Mouse (Mus musculus): ENCODE data around the gene Lrp2. TPM values are rescaled to one million over a fixed set of nuclear protein-coding genes. Genes with fewer than 3 reads are reported as not detected.

The Lrp2 gene
- total and polyA plus RNA-seq, 3 experiments = under 0.01 to 0.07 (median 0.01) TPM

DNA sequence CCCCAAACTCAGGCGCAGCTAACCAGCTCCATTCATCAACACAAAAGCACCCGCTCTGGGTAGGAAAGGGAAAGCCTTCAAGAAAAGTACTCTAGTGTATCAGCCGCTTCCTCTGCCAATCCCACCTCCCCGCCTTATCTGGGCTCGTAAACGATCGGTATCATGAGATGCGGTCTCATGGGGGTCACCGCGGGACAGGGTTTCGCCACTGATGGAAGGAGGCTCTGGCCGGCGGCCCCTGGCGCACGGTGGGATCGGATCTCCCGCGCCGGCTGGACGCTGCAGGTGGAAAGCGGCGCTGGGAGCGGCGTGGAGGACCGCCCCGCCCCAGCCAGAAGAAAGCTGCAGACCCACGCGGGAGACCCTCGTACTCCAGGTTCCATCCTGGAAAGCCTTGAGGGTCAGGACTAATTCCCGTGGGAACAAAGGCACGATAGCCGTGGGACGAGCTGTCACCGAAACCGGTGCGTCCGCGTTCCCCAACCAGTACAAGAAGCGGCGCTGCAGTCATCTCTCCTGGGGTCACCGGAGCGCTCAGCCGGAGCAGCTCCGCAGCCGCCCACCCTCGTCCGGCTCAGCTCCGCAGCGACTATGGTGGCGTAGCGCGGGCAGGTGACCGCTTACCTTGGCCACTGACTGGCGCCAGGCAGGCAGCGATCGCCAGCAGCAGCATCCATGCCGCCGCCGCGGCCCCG lies 527 bp downstream of the Lrp2 start:
- dilution Hi-C loops (cut with MboI; ENCODE audit: extremely low pct_ligation_motif_present, extremely low pct_unique_long_range_greater_than_20kb, low sequenced_read_pairs) = no loop called here
- Histone ChIP-seq H3K9ac (ENCODE audit: insufficient read depth, low read depth) (no peak overlapping the region), H3K27ac (ENCODE audit: insufficient read depth, low read depth) (no peak overlapping the region), H3K36me3 (replicated peaks in 1 of 2; ENCODE audit: control insufficient read depth in 1 of 2, insufficient read depth in 1 of 2, low read length in 1 of 2) (no peaks in the 10 kb centered on the region), H3K4me1 (ENCODE audit: control insufficient read depth in 1 of 2, insufficient read depth in 2 of 2) (no peaks in the 10 kb centered on the region), H3K4me3 (replicated peaks in 1 of 3; ENCODE audit: low read depth in 2 of 3, low read length in 2 of 3, poor library complexity in 1 of 3) (no peak overlapping the region), H3K9me3 (replicated peaks; ENCODE audit: low read length) (peaks cover 4% of the 10 kb centered on the region), H3K79me2 (replicated peaks; ENCODE audit: control insufficient read depth, extremely low read depth, insufficient read depth, poor library complexity, severe bottlenecking) (no peaks in the 10 kb centered on the region), H3K4me2 (ENCODE audit: insufficient read depth, low read depth, poor library complexity, severe bottlenecking) (no peak overlapping the region), H3K27me3 (replicated peaks) (no peaks in the 10 kb centered on the region)
- in situ Hi-C loops (cut with MboI; ENCODE audit: low pct_ligation_motif_present, low pct_unique_long_range_greater_than_20kb, low sequenced_read_pairs) = no loop called here
- no peak for DNase-seq (ENCODE audit: extremely low read depth)
- TF ChIP-seq BHLHE40 (IDR thresholded peaks at IDR 0.05; ENCODE audit: low read depth, low read length) (no peak), USF1 (IDR thresholded peaks at IDR 0.05; ENCODE audit: low read depth, low read length) (no peak), MXI1 (IDR thresholded peaks at IDR 0.05; ENCODE audit: low read depth, low read length) (no peak), CTCF (conservative IDR thresholded peaks at IDR 0.05 in 1 of 2, IDR thresholded peaks at IDR 0.05 in 1 of 2; ENCODE audit: low read depth in 2 of 2, low read length in 2 of 2) (no peak), POLR2AphosphoS2 (IDR thresholded peaks at IDR 0.05; ENCODE audit: low read depth, low read length) (no peak), MAZ (IDR thresholded peaks at IDR 0.05; ENCODE audit: low read depth, low read length) (no peak), CHD2 (IDR thresholded peaks at IDR 0.05; ENCODE audit: low read length) (no peak), PAX5 (IDR thresholded peaks at IDR 0.05; ENCODE audit: low read length) (no peak), IRF4 (IDR thresholded peaks at IDR 0.05; ENCODE audit: low read depth, low read length) (no peak)

DNA sequence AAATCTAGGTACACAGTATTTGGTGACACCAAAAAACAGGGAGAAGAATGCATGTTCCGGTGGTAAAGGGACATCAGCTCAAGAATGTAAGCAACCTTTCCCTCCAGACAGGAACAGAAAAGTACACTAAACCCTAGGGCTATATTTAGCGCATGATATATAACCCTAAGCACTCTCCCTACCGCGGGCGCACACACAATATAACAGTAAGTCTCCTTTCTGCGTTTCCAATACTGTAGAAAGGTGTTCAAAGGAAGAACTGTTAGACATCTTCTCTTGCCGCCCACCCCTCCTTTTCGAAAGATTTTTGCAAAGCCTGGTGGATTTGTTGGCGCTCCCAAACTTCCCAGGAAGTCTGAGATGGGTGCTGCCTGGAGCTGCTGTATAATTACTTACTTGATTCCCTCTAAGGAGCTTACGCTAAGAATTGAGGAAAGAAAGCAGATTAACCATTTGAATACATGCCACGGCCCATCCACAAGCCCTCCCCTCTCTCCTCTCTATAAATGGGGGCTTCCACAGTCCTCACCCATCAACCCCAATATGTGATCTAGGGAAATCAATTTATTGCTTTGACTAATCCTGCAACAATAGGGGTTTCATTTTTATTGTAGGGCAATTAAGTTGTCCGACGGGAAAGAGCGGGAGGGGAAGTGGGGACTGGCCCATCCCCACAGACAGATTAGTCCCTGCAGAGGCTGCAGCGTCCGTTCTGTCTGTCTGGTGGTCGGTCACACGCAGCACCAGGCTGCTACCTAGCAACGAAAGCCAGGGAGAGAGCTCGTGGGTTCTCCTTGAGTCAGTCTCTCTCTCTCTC lies 1.5 kb downstream of the Lrp2 start:
- DNase-seq (ENCODE audit: extremely low read depth) = no peak
- dilution Hi-C loops (cut with MboI; ENCODE audit: extremely low pct_ligation_motif_present, extremely low pct_unique_long_range_greater_than_20kb, low sequenced_read_pairs) (no loop called here), in situ Hi-C loops (cut with MboI; ENCODE audit: low pct_ligation_motif_present, low pct_unique_long_range_greater_than_20kb, low sequenced_read_pairs) (no loop called here)

More for the DNA sequence above, 1.5 kb downstream of the Lrp2 start:
- H3K27me3 ChIP-seq (replicated peaks) = no peaks in the 10 kb centered on the region
- H3K4me2 ChIP-seq (ENCODE audit: insufficient read depth, low read depth, poor library complexity, severe bottlenecking) = no peak overlapping the region
- no peak overlapping the region for H3K9ac ChIP-seq (ENCODE audit: insufficient read depth, low read depth)
- no peak overlapping the region for H3K27ac ChIP-seq (ENCODE audit: insufficient read depth, low read depth)
- H3K79me2 ChIP-seq (replicated peaks; ENCODE audit: control insufficient read depth, extremely low read depth, insufficient read depth, poor library complexity, severe bottlenecking) = no peaks in the 10 kb centered on the region
- no peak overlapping the region for H3K4me3 ChIP-seq (replicated peaks in 1 of 3; ENCODE audit: low read depth in 2 of 3, low read length in 2 of 3, poor library complexity in 1 of 3)
- TF ChIP-seq USF1 (IDR thresholded peaks at IDR 0.05; ENCODE audit: low read depth, low read length) (no peak), JUN (IDR thresholded peaks at IDR 0.05; ENCODE audit: insufficient read depth, low read depth, low read length) (no peak), TBP (conservative IDR thresholded peaks at IDR 0.05; ENCODE audit: low read depth, low read length) (no peak), IRF4 (IDR thresholded peaks at IDR 0.05; ENCODE audit: low read depth, low read length) (no peak), ZMIZ1 (IDR thresholded peaks at IDR 0.05; ENCODE audit: low read depth, low read length) (no peak), JUND (conservative IDR thresholded peaks at IDR 0.05; ENCODE audit: low read depth, low read length) (no peak), EP300 (IDR thresholded peaks at IDR 0.05; ENCODE audit: low read length) (no peak), ZKSCAN1 (IDR thresholded peaks at IDR 0.05; ENCODE audit: borderline replicate concordance, low read depth, low read length) (no peak), SIN3A (IDR thresholded peaks at IDR 0.05; ENCODE audit: low read length) (no peak), NELFE (IDR thresholded peaks at IDR 0.05; ENCODE audit: low read depth, low read length) (no peak), SMC3 (IDR thresholded peaks at IDR 0.05; ENCODE audit: low read depth, low read length) (no peak), POLR2A (IDR thresholded peaks at IDR 0.05; ENCODE audit: low read depth, low read length) (no peak), CTCF (conservative IDR thresholded peaks at IDR 0.05 in 1 of 2, IDR thresholded peaks at IDR 0.05 in 1 of 2; ENCODE audit: low read depth in 2 of 2, low read length in 2 of 2) (no peak), HCFC1 (IDR thresholded peaks at IDR 0.05; ENCODE audit: low read depth, low read length) (no peak), KAT2A (IDR thresholded peaks at IDR 0.05; ENCODE audit: insufficient replicate concordance, low read length) (no peak), ZC3H11A (IDR thresholded peaks at IDR 0.05; ENCODE audit: low read depth, low read length) (no peak)
- H3K9me3 ChIP-seq (replicated peaks; ENCODE audit: low read length) = peaks cover 4% of the 10 kb centered on the region
- no peaks in the 10 kb centered on the region for H3K4me1 ChIP-seq (ENCODE audit: control insufficient read depth in 1 of 2, insufficient read depth in 2 of 2)
- no peaks in the 10 kb centered on the region for H3K36me3 ChIP-seq (replicated peaks in 1 of 2; ENCODE audit: control insufficient read depth in 1 of 2, insufficient read depth in 1 of 2, low read length in 1 of 2)
